Mouse (Mus musculus): Measurements from ENCODE around the gene Aasdh. TPM values are rescaled to one million over a fixed set of nuclear protein-coding genes. Genes with fewer than 3 reads are reported as not detected.
A peak's percentile ranks its signal among the peaks of the same experiment; 100 is the strongest.
"Not testable (repeated sequence)": the region's sequence is repeated elsewhere in the genome, so short reads cannot be mapped to it uniquely, and the experiment has no call there.

Gene Aasdh
- total RNA-seq, 2 experiments from 2014 or later = 4.2 to 13.5 TPM

DNA sequence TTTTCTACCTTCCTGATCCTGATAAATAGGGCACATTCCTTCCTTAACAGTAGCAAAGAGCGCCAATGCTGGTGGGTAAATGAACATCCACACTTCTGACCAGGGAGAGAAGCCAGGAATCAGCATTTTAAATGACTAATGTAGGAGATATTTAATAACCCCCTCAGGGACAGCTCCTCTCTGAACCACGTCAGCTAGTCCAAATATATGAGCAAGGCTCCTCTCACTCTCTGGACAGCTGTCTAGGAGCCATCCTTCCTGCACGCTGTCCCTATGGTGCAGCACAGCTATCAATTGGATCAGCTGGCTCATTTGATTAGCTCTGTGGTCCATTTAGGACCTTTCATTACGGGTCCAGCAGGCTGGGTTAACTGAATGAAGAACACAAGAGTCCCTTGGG lies 17.5 kb upstream of the Aasdh start:
- no peak for ATAC-seq (replicated peaks; ENCODE audit: low FRiP score, poor library complexity, severe bottlenecking)

DNA sequence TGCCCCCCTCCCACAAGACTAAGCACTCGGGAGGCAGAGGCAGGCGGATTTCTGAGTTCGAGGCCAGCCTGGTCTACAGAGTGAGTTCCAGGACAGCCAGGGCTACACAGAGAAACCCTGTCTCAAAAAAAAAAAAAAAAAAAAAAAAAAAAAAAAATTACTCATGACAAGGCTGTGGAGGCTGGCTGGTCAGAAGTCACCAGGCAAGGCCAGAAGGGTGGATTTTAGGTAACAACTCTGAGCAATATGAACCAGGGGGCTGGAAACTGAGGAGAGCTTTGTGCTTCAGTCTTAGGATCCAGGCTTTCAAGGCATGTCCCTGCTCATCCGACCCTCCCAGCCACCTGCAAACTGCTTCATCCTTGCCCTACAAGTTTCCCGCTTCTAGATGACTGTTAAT lies 7.2 kb upstream of the Aasdh start:
- not testable (repeated sequence) for ATAC-seq (replicated peaks; ENCODE audit: low FRiP score, poor library complexity, severe bottlenecking)

DNA sequence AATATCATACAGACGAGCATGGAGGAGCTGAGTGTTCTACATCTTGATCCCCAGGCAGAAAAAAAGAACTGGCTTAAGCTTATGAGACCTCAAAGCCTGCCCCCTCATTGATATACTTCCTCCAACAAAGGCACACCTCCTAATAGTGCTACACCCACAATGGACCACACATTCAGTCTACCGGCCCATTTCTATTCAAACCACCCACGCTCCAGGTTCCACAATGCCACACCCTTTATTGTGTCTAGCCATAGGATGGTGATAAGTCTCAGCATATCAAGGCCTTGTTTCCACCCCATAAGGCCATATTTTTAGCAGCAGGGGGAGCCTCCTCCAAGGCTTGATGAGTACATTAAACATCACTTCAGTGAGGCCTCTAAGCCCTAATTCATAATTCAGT lies 5.5 kb upstream of the Aasdh start:
- ATAC-seq (replicated peaks; ENCODE audit: low FRiP score, poor library complexity, severe bottlenecking) = no peak

DNA sequence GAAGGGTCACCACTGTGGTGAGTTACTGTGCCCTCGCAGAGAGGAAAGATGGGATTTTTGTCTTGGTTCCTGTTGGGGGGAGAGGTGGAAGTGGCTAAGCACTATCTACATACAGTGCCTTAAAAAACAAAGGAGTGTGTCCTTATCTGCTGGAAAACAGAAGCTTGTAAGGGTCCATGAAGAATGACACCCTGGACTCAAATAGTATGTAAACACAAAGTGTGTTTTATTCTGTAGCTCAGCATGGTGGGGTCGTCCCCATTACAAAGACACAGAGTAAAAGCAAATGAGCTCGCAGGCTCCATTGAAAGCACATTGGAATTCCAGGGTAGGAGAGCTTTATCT lies 813 bp upstream of the Aasdh start:
- ATAC-seq (replicated peaks; ENCODE audit: low FRiP score, poor library complexity, severe bottlenecking) = no peak

GRCm38 (mm10) chr5:76904713-76905404 lies 455 bp downstream of the Aasdh start:
- ATAC-seq (replicated peaks; ENCODE audit: low FRiP score, poor library complexity, severe bottlenecking) = peak; percentile 52

GRCm38 (mm10) chr5:76902131-76902530 lies 3.2 kb downstream of the Aasdh start:
- no peak for ATAC-seq (replicated peaks; ENCODE audit: low FRiP score, poor library complexity, severe bottlenecking)

- ATAC-seq (replicated peaks; ENCODE audit: low FRiP score, poor library complexity, severe bottlenecking) = no peak
These were observed 12.2 kb downstream of the Aasdh start for GRCm38 (mm10) chr5:76893084-76893483.

GRCm38 (mm10) chr5:76892608-76893007 lies 12.7 kb downstream of the Aasdh start:
- ATAC-seq (replicated peaks; ENCODE audit: low FRiP score, poor library complexity, severe bottlenecking) = no peak

- ATAC-seq (replicated peaks; ENCODE audit: low FRiP score, poor library complexity, severe bottlenecking) = no peak
These were observed 18.3 kb downstream of the Aasdh start for GRCm38 (mm10) chr5:76887011-76887410.

DNA sequence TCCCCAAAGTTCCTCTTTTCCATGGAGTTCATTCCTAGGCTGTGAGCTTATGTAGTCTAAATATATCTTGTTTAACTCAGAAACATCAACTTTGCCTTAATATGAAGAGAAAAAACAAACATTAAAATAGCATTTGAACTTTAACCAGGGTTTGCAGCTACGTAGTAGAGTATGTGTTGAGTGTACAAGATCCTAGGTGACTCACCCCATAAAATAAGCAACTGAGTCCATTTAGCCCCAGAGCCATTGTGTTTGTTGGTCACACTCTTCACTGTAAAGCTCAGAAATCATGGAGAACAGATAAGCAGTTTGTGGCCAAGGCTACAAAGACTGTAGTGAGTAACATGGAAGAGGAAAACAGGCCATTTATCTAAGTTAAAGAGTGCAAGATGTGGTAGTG lies 21.2 kb downstream of the Aasdh start:
- ATAC-seq (replicated peaks; ENCODE audit: low FRiP score, poor library complexity, severe bottlenecking) = no peak

- no peak for ATAC-seq (replicated peaks; ENCODE audit: low FRiP score, poor library complexity, severe bottlenecking)
These were observed 29.1 kb downstream of the Aasdh start for GRCm38 (mm10) chr5:76876106-76876758.

DNA sequence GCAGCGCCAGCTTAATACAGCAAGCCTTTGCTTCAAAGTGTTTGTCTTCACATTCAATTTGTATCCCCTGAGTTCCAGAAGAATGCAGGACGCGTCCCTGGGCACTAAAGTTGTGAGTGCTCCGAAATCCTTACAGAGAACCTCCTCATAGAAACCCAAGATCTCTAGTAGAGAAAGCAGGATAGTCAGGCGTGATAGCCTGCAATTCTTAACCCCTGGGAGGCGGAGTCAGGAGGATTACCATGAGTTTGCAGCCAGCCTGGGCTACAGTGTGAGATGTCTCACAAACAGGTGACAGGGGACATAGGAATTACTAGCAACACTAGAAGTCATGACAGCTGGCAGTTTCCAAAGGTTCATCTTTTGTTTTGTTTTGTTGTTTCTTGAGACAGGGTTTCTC lies 35.8 kb downstream of the Aasdh start:
- ATAC-seq (replicated peaks; ENCODE audit: low FRiP score, poor library complexity, severe bottlenecking) = no peak

DNA sequence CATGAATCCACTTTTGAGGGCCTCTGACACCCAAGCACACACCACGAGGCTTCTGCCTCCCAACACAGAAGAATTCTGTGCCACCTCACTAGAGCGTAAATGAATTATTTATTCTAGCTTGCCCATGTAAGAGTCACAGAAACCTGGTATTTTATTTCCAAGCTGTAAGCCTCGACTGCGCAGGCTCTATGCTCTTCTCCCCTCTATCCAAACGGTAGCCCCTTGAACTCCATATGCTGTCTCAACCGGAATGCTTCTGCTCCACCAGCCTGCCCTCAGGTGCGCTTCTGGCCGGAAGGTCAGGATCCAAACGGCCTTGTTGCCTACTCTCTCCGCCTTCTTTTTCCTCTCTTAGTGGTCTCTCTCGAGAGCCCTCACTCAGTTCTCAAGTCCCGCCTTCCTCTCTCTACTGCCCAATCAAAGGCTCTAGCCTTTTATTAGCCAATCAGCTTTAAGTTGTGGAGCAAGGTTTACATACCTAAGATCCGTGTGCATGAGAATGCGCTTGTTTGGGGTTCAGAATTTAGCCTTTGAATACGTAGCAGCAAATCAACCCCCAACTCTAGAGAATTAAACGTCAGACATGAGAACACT lies 36.5 kb downstream of the Aasdh start:
- peak; percentile 66 for ATAC-seq (replicated peaks; ENCODE audit: low FRiP score, poor library complexity, severe bottlenecking)

DNA sequence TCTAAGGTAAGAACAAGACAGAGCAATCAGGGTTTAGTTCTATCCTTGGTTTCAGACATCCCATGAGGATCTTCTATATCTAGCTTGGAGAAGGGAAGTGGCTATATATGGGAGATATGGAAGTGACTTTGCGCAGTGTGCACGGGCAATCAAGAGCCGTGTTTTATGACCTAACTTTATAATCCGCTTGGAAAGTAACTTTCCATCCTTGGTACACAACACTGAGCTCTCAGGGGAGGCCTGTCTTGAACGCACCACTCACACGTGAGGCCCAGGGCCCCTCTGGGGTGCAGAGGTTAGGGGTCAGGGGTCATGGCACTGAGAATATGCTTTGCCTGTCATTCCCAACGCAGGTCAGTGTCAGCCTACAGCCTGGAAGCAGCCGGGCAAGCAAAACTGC lies 38.5 kb downstream of the Aasdh start:
- no peak for ATAC-seq (replicated peaks; ENCODE audit: low FRiP score, poor library complexity, severe bottlenecking)

DNA sequence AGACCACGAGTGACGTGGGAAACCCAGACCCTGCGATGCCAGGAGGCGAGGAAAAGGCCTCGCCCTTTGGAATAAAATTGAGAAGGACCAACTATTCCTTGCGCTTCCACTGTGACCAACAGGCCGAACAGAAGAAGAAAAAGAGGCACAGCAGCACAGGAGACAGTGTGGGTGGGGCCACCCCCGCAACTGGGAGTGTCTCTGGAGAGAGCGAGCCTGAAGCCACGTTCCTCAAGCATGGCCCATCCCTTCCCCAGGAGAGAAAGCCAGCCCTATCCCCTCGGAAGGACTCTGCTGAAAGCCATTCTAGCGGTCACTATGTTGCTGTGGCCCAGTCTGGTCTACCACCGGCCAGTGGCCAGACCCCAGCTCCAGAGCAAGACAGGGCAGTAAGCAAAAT lies 46.9 kb downstream of the Aasdh start:
- no peak for ATAC-seq (replicated peaks; ENCODE audit: low FRiP score, poor library complexity, severe bottlenecking)

GRCm38 (mm10) chr5:76857103-76858015 lies 48.0 kb downstream of the Aasdh start:
- ATAC-seq (replicated peaks; ENCODE audit: low FRiP score, poor library complexity, severe bottlenecking) = no peak

DNA sequence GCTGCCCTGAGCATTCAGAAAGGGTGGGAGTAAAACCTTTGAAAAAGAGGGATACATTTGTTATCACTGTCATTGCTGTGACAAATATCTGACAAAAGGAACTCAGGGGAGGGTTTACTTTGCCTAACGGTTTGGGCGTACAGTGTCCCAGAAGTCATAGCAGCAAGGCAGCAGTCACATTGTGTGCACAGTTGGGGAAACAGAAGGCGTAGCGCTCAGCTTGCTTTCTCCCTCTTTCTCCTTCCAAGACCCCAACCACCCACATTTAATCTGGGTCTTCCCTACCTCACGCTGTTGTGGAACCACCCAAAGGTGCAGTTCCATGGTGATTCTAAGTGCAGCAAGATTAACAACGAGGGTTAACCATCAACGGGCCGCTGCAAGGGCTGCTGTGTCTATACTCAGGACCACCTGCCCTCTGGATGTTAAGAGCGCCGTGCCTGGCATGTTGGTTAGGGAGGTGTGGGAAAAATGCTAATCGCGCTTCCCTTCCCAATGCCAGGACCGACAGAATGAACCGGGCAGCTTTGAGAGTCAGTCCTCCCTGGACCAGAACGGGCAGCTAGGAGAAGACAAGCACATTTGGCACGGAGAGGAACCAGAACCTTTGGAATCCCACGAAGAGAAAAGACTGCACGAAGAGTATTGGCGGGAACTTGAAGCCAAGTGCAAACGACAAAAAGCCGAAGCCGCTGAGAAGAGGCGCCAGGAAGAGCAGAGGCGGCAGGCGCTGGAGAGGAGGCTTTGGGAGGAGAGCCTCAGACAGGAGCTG lies 49.3 kb downstream of the Aasdh start:
- ATAC-seq (replicated peaks; ENCODE audit: low FRiP score, poor library complexity, severe bottlenecking) = no peak

DNA sequence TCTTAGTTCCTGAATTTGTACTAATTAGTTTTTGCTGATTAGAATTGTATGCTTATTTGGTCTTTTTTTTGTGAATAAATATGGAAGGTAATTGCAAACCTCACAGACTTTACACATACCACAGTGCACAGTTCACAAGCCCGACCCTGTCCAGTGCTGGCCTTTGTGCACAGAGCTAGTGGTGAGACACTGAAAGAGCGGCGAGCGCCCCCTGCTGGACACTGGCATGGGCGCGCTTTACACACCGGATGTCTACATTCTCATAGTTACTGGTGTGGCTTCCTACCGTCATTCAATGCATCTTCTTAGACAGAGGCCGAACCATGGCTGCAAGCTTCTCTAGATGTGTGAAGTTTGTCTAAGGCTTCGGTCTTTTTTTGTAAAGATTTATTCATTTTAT lies 51.8 kb downstream of the Aasdh start:
- ATAC-seq (replicated peaks; ENCODE audit: low FRiP score, poor library complexity, severe bottlenecking) = peak; percentile 83

DNA sequence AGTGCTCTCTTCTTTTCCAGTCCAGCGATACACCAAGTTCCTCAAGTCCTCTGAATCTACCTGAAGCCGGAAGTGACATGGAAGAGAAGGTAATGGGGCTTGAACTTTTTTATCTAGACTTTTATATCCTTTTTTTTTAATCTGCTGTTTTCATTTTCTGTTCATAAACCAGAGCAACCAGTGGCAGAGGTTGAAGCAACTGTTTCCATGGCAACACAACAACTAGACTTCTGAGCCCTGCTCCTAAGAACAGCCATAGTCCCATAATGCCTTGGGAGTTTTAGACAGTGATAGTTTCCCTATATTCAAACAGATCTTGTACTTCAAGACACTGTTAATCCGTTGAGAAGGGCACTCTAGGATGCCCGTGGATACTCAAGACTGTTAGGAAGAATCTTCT lies 54.0 kb downstream of the Aasdh start:
- no peak for ATAC-seq (replicated peaks; ENCODE audit: low FRiP score, poor library complexity, severe bottlenecking)

DNA sequence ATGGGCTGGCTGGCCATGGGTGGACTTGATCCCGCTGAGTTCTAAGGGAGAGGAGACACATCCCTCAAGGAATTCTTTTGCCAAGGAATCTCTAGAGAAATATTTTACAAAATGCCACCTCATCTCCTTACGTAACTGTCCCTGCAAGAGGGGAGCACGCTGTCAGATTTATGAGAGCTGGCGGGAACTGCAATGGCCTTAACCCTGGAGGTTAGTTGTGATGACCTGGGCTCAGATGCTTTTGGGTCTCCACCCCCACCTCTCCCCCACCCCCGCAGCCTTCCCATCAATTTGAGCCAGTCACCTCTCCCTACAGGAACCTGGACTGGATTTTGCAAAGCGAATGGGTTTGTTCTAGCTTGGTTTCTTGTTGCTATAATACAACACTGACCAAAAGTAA lies 58.2 kb downstream of the Aasdh start:
- no peak for ATAC-seq (replicated peaks; ENCODE audit: low FRiP score, poor library complexity, severe bottlenecking)

Measured in erythroblast, adult 5-6 weeks (primary cell).